Mouse (Mus musculus) midbrain, embryonic 14.5 days (tissue): ENCODE results near the gene Kif26b. TPM values are rescaled to one million over a fixed set of nuclear protein-coding genes. Genes with fewer than 3 reads are reported as not detected.
A peak's percentile ranks its signal among the peaks of the same experiment; 100 is the strongest.

Experiments
- ATAC-seq: fragments of 200-750 bp; cut with Nextera tagmentation; 2 replicates; pipeline ENCODE4 v1.8.0; 2017; ENCODE audit warnings: moderate number of reproducible peaks, moderate library complexity; ENCODE audit not compliant: low FRiP score, low TSS enrichment
- DNase-seq: peaks from one replicate; pipeline ENCODE4 v3.0.0-alpha.2; 2015
- H3K27ac ChIP-seq: fragments of 300-500 bp; sonication (generic); replicated peaks from 2 replicates; pipeline ENCODE4 v1.5.1; 2014; ENCODE audit warnings: mild to moderate bottlenecking, low read depth, low read length, moderate library complexity
- H3K27me3 ChIP-seq: fragments of 300-500 bp; sonication (generic); 2 replicates; pipeline ENCODE4 v1.6.1; 2014; ENCODE audit warnings: low read length, control low read depth, mixed read lengths; ENCODE audit not compliant: control insufficient read depth, insufficient read depth
- H3K36me3 ChIP-seq: fragments of 300-500 bp; sonication (generic); 2 replicates; pipeline ENCODE4 v1.6.1; 2014; ENCODE audit warnings: low read length, control low read depth; ENCODE audit not compliant: control insufficient read depth, insufficient read depth
- H3K4me1 ChIP-seq: fragments of 300-500 bp; sonication (generic); 2 replicates; pipeline ENCODE4 v1.6.1; 2014; ENCODE audit warnings: mild to moderate bottlenecking, antibody characterized with exemption, low read length, control low read depth; ENCODE audit not compliant: control insufficient read depth, insufficient read depth
- H3K4me2 ChIP-seq: fragments of 300-500 bp; sonication (generic); 2 replicates; pipeline ENCODE4 v1.6.1; 2014; ENCODE audit warnings: mild to moderate bottlenecking, low read length, moderate library complexity
- H3K4me3 ChIP-seq: fragments of 300-500 bp; sonication (generic); replicated peaks from 2 replicates; pipeline ENCODE4 v1.5.1; 2014; ENCODE audit warnings: low read depth, low read length
- H3K9ac ChIP-seq: fragments of 300-500 bp; sonication (generic); replicated peaks from 2 replicates; pipeline ENCODE4 v1.6.1; 2014; ENCODE audit warnings: mild to moderate bottlenecking, low read length, moderate library complexity
- H3K9me3 ChIP-seq: fragments of 300-500 bp; sonication (generic); 2 replicates; pipeline ENCODE4 v1.6.1; 2016; ENCODE audit warnings: low read length, control low read depth, mixed read lengths; ENCODE audit not compliant: control insufficient read depth
- WGBS: fragments of 180-500 bp; shearing (Covaris S2); extraction: QIAGEN DNeasy Blood & Tissue Kit; methylation state at CpG from one replicate; pipeline ENCODE4 v1.1.7; 2014; 5-methylcytosine and 5-hydroxymethylcytosine counted together
- polyA plus RNA-seq: library from polyadenylated mRNA; unstranded; fragments of >200 nt; fragmentation: Nextera tagmentation; extraction: Ambion mirVana; gene quantifications from 2 replicates; pipeline ENCODE4 v1.2.1, GENCODE M21; 2014

Kif26b gene
- polyA plus RNA-seq, 1 experiment from 2014 or later, result 12.8 TPM

DNA sequence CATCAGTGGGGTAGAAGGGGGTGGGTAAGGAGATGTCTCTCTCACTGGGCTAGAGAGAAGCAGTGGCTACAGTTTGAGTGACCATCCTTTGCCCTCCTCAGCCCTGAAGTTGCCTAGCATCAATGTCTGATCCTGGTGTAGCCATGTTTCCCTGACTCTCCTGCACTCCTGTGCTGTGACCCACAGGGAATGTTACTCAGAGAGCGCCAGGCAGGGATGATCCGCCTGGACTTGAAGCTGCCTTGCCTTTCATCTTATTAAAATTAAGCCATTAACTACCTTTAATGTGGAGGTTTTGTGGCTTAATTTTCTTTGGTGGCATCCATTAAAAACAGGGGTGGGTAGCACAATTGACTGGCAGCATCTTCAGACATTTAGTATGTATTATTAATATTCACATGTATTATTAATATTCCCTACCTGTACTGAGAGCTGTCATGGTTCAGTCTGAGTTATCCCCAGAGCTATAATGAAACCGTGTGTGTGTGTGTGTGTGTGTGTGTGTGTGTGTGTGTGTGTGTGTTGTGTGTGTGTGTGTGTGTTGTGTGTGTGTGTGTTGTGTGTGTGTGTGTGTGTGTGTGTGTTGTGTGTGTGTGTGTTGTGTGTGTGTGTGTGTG, 233.3 kb downstream of the Kif26b start:
- peak; percentile 50 for DNase-seq
- H3K27me3 ChIP-seq, result no peaks in the 10 kb centered on the region
- peak overlapping the region; percentile 57; the same call in 1 of the 2 replicates for H3K27ac ChIP-seq
- H3K36me3 ChIP-seq, result no peaks in the 10 kb centered on the region
- H3K4me3 ChIP-seq, result no peak overlapping the region
- peak; percentile 66; the same call in 1 of the 2 replicates for ATAC-seq
- H3K4me1 ChIP-seq, result no peaks in the 10 kb centered on the region
- no peaks in the 10 kb centered on the region for H3K9me3 ChIP-seq
- no peak overlapping the region for H3K4me2 ChIP-seq
- H3K9ac ChIP-seq, result no peak overlapping the region
- WGBS, result 50% methylated on average over 3 of the region's 3 CpGs

DNA sequence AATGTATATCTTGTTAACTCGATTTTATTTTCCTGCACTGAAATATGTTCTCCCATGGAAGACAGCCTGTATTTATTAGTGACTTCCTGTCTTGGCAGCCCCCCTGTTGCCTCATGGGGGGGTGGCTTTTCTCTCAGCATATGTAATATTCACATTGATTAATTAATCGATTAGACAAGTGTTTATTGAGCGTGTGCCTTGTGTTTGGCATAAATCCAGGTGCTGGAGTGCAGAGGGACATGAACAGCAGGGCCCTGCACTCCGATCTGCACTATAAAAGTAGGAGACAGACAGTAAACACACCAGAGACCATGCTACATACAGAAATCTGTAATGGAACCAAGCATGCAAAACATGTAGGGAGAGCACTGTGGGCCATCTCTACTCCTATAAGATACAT, 236.0 kb downstream of the Kif26b start:
- H3K9ac ChIP-seq, result no peak overlapping the region
- no peak overlapping the region for H3K4me3 ChIP-seq
- H3K27me3 ChIP-seq, result no peaks in the 10 kb centered on the region
- no peaks in the 10 kb centered on the region for H3K36me3 ChIP-seq
- 79% methylated on average over 4 of the region's 4 CpGs for WGBS
- no peak overlapping the region for H3K27ac ChIP-seq
- DNase-seq, result no peak
- no peak overlapping the region for H3K4me2 ChIP-seq
- H3K9me3 ChIP-seq, result no peaks in the 10 kb centered on the region
- H3K4me1 ChIP-seq, result no peaks in the 10 kb centered on the region
- no peak for ATAC-seq

GRCm38 (mm10) chr1:178765650-178766049, 236.7 kb downstream of the Kif26b start:
- no peak overlapping the region for H3K27ac ChIP-seq
- 81% methylated on average over 2 of the region's 2 CpGs for WGBS
- H3K4me3 ChIP-seq, result no peak overlapping the region
- DNase-seq (no peak), ATAC-seq (no peak)
- H3K4me1 ChIP-seq, result no peaks in the 10 kb centered on the region
- H3K4me2 ChIP-seq, result no peak overlapping the region
- no peaks in the 10 kb centered on the region for H3K27me3 ChIP-seq
- no peaks in the 10 kb centered on the region for H3K36me3 ChIP-seq
- no peak overlapping the region for H3K9ac ChIP-seq
- H3K9me3 ChIP-seq, result no peaks in the 10 kb centered on the region

DNA sequence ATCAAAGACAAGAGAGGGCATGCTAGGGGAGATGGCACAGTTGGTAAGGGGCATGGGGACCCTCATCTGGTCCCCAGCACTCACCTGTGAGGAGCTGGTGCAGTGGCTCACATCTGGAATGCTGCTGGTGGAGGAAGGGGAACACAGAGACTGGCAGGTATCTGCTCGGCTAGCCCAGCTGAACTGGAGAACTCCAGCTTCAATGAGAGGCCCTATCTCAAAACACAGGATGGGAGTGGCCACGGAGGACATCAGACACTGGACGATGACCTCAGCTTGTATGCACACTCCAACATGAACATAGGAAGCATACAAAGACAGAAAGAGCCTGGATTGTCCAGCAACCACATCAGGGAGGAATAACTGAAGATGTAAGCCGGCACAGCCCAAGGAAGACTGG, 240.1 kb downstream of the Kif26b start:
- Histone ChIP-seq H3K4me1 (no peaks in the 10 kb centered on the region), H3K36me3 (no peaks in the 10 kb centered on the region), H3K9ac (no peak overlapping the region), H3K4me2 (no peak overlapping the region), H3K9me3 (no peaks in the 10 kb centered on the region), H3K27ac (no peak overlapping the region), H3K27me3 (no peaks in the 10 kb centered on the region), H3K4me3 (no peak overlapping the region)
- ATAC-seq, result no peak
- 90% methylated on average over 4 of the region's 4 CpGs for WGBS
- no peak for DNase-seq

- no peaks in the 10 kb centered on the region for H3K36me3 ChIP-seq
- 84% methylated on average over 6 of the region's 6 CpGs for WGBS
- no peaks in the 10 kb centered on the region for H3K4me1 ChIP-seq
- H3K9me3 ChIP-seq, result no peaks in the 10 kb centered on the region
- no peak overlapping the region for H3K27ac ChIP-seq
- H3K9ac ChIP-seq, result no peak overlapping the region
- ATAC-seq, result no peak
- no peak overlapping the region for H3K4me2 ChIP-seq
- no peak overlapping the region for H3K4me3 ChIP-seq
- no peak for DNase-seq
- H3K27me3 ChIP-seq, result no peaks in the 10 kb centered on the region
Measured at GRCm38 (mm10) chr1:178769988-178770387, 241.1 kb downstream of the Kif26b start.

- ATAC-seq, result no peak
- no peak overlapping the region for H3K9ac ChIP-seq
- no peak for DNase-seq
- WGBS, result 70% methylated on average over 6 of the region's 7 CpGs
- no peak overlapping the region for H3K4me3 ChIP-seq
- no peaks in the 10 kb centered on the region for H3K27me3 ChIP-seq
- H3K36me3 ChIP-seq, result no peaks in the 10 kb centered on the region
- no peak overlapping the region for H3K4me2 ChIP-seq
- no peak overlapping the region for H3K27ac ChIP-seq
- H3K9me3 ChIP-seq, result no peaks in the 10 kb centered on the region
- no peaks in the 10 kb centered on the region for H3K4me1 ChIP-seq
Measured at GRCm38 (mm10) chr1:178770626-178771362, 241.9 kb downstream of the Kif26b start.

DNA sequence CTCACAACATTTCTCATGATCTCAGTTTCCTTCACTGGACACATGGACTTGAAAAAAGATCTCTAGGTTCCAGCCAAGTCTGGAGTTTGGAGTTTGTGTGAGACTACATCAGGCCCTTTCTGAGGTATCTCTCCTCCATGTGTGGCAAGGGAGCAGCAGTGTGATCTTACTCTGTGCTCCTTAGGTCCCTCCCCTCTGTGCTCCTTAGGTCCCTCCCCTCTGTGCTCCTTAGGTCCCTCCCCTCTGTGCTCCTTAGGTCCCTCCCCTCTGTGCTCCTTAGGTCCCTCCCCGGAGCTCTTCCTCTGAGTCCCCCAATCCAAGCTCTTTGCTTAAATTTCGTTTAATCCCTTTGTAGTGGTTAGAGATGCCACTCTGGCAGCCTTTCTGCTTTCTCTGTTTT, 250.8 kb downstream of the Kif26b start:
- H3K9ac ChIP-seq, result no peak overlapping the region
- no peaks in the 10 kb centered on the region for H3K9me3 ChIP-seq
- H3K4me3 ChIP-seq, result no peak overlapping the region
- DNase-seq (no peak), ATAC-seq (no peak)
- no peak overlapping the region for H3K27ac ChIP-seq
- no peak overlapping the region for H3K4me2 ChIP-seq
- no peaks in the 10 kb centered on the region for H3K36me3 ChIP-seq
- no peaks in the 10 kb centered on the region for H3K4me1 ChIP-seq
- no peaks in the 10 kb centered on the region for H3K27me3 ChIP-seq
- 10% methylated on average over 2 of the region's 2 CpGs for WGBS

DNA sequence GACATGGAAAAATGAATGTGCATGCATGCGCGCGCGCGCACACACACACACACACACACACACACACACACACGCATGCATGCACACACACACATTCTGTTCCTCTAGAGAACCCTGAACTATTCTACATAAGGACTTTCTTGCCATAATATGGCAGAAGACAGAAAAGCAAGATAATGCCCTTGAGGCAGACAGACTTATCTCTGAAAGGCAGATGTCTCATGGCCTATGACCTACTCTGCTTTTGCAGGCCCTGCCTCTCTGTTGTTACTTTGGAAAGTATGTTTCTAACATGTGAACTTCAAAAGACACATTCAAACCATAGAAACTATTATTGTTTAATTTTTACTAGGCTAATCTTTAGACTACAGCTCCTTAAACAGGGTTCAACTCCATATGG, 255.1 kb downstream of the Kif26b start:
- Histone ChIP-seq H3K27me3 (no peaks in the 10 kb centered on the region), H3K4me3 (no peak overlapping the region), H3K36me3 (no peaks in the 10 kb centered on the region), H3K9me3 (no peaks in the 10 kb centered on the region), H3K9ac (no peak overlapping the region), H3K27ac (no peak overlapping the region), H3K4me1 (no peaks in the 10 kb centered on the region), H3K4me2 (no peak overlapping the region)
- no peak for DNase-seq
- ATAC-seq, result no peak
- over 99% methylated on average over 6 of the region's 6 CpGs for WGBS

GRCm38 (mm10) chr1:178791266-178791665, 262.3 kb downstream of the Kif26b start:
- Histone ChIP-seq H3K27me3 (no peaks in the 10 kb centered on the region), H3K4me1 (no peaks in the 10 kb centered on the region), H3K4me3 (no peak overlapping the region), H3K9ac (no peak overlapping the region), H3K4me2 (no peak overlapping the region), H3K9me3 (no peaks in the 10 kb centered on the region), H3K27ac (no peak overlapping the region), H3K36me3 (no peaks in the 10 kb centered on the region)
- no peak for ATAC-seq
- no peak for DNase-seq
- WGBS, result 59% methylated on average over 1 of the region's 1 CpGs
